Mouse (Mus musculus) urinary bladder, postnatal 0 days (tissue): Measurements from ENCODE around the gene Wdr1. TPM values are rescaled to one million over a fixed set of nuclear protein-coding genes. Genes with fewer than 3 reads are reported as not detected.

ENCODE experiments used
- polyA plus RNA-seq: library from polyadenylated mRNA; unstranded; fragments of >200 nt; fragmentation: Nextera tagmentation; extraction: Ambion mirVana; gene quantifications from 2 replicates; pipeline ENCODE4 v1.2.1, GENCODE M21; 2015

The Wdr1 gene
- 505 and 548 TPM in 2 replicates for polyA plus RNA-seq

DNA sequence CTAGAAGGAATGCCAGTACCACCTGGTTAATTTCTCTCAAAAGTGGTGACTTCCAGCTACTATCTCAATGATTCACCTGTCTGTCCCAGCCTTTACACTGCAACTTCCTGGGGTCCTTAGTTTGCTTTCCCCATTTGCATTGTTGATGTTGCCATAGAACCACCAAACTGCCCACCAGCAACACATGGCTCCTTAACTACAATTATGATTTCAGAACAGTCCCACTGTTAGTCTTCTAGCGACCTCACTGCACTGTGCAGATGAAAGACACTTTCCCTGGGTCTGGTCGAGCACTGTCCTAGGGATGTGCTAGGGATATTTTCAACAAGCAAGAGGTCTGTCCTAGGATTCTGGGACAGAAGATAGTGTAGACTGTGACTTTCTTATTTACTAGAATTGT, at the start of gene Wdr1:
Wdr1 (minus strand) TSS at position 101 of the 400 bp plus-strand sequence.

DNA sequence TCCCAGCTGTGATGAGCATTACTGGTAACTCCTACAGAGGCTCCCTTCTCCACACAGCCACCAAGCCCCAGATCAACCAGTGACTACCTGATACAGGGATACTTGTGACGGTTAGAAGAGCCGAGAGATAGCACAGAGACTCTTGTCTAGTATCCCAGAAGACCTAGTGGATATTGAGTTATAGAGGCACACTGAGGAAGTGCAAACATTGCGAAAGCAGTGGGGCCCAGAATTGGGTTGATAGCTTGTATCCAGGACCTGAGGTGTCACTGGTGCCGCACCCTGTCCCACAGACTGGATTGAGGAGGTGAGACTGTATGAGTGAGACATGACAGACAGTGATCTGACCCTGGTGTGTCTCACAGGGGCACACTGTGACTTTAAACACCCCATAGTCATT, 60.0 kb downstream of the Wdr1 start, which contains the start of gene Slc2a9:
Slc2a9 (minus strand) TSS at position 152 of the 400 bp plus-strand sequence.

Other genes with a start within 250 kb of the Wdr1 start
- gene Drd5, start 243.9 kb downstream of the Wdr1 start, polyA plus RNA-seq: not detected in 2 replicates
- 1.1 and 1.4 TPM in 2 replicates for gene Slc2a9, start 60.1 kb downstream of the Wdr1 start, polyA plus RNA-seq
- gene Zfp518b, start 121.6 kb upstream of the Wdr1 start, polyA plus RNA-seq: 5.4 and 5.6 TPM in 2 replicates